In genomic region chr7:135734379-135734778, GRCm38 (mm10) we compare ENCODE assay signal across 25 mouse cellular contexts. TPM values are rescaled to one million over a fixed set of nuclear protein-coding genes. Genes with fewer than 3 reads are reported as not detected.
DNase-seq lines count a peak whose midpoint lies in the region; ATAC-seq and TF ChIP-seq lines count a peak whose summit lies in the region.
"Had no signal": no experiment of that assay in that cellular context is flagged by ENCODE, and none has a peak within 500 bp of the region (broad histone marks: within the 10 kb centered on the region; RNA-seq: fewer than 3 reads in every experiment).

No protein-coding gene starts in this region.

- no peaks in the 10 kb centered on the region for H3K9me3 ChIP-seq in midbrain, embryonic 11.5 days (ENCODE audit: control insufficient read depth, low read length)
- H3K9me3 ChIP-seq in midbrain, embryonic 14.5 days (ENCODE audit: control insufficient read depth, low read length): no peaks in the 10 kb centered on the region
- H3K9me3 ChIP-seq in embryonic facial prominence, embryonic 15.5 days (replicated peaks): no peaks in the 10 kb centered on the region
- no peaks in the 10 kb centered on the region for H3K9me3 ChIP-seq in stomach, embryonic 16.5 days (replicated peaks; ENCODE audit: control insufficient read depth, low read length)
- H3K9me3 ChIP-seq in hindbrain, embryonic 14.5 days (ENCODE audit: control insufficient read depth, low read length): no peaks in the 10 kb centered on the region
- H3K9me3 ChIP-seq: forebrain, embryonic 12.5 days; forebrain, embryonic 15.5 days; heart, embryonic 10.5 days; heart, embryonic 13.5 days; hindbrain, embryonic 12.5 days had no signal

- DNase-seq in heart, adult 11 months: peak; percentile 59
- DNase-seq in heart, postnatal 10 days: no peak
- peak; percentile 73 for DNase-seq in midbrain, embryonic 11.5 days (ENCODE audit: low spot score, missing footprints)
- DNase-seq in midbrain, embryonic 14.5 days: no peak
- no peak for DNase-seq in thymus, adult 2 months
- DNase-seq in hindbrain, embryonic 14.5 days (ENCODE audit: low spot score): no peak
- DNase-seq: adrenal gland, postnatal 10 days; adrenal gland, postnatal 36 days; B cell, adult 2 months; cerebellum, adult 2 months; cerebellum, adult 9-11 months; cerebellum, postnatal 25 days; gastrocnemius, postnatal 25 days; heart, adult 2 months had no signal

- WGBS in midbrain, embryonic 11.5 days: 85% methylated on average over 5 of the region's 5 CpGs
- 88% methylated on average over 5 of the region's 5 CpGs for WGBS in midbrain, embryonic 14.5 days
- WGBS in embryonic facial prominence, embryonic 15.5 days: 73% methylated on average over 5 of the region's 5 CpGs
- WGBS in stomach, embryonic 16.5 days: 87% methylated on average over 5 of the region's 5 CpGs
- whole genome bisulfite sequencing in thymus, adult 2 months: 91% methylated on average over 5 of the region's 5 CpGs
- 89% methylated on average over 5 of the region's 5 CpGs for WGBS in hindbrain, embryonic 14.5 days

- ATAC-seq in midbrain, embryonic 11.5 days (ENCODE audit: low FRiP score): no peak
- no peak for ATAC-seq in midbrain, embryonic 14.5 days (ENCODE audit: low FRiP score, low TSS enrichment)
- no peak for ATAC-seq in embryonic facial prominence, embryonic 15.5 days (ENCODE audit: insufficient number of reproducible peaks, low FRiP score, low TSS enrichment, low read depth)
- no peak for ATAC-seq in stomach, embryonic 16.5 days (ENCODE audit: insufficient read depth, low FRiP score)
- no peak for ATAC-seq in hindbrain, embryonic 14.5 days (ENCODE audit: low FRiP score)
- ATAC-seq: forebrain, embryonic 15.5 days; hindbrain, embryonic 16.5 days; Patski had no signal

- H3K27me3 ChIP-seq in midbrain, embryonic 11.5 days (ENCODE audit: control insufficient read depth, insufficient read depth, low read length): no peaks in the 10 kb centered on the region
- H3K27me3 ChIP-seq in midbrain, embryonic 14.5 days (ENCODE audit: control insufficient read depth, insufficient read depth, low read length): no peaks in the 10 kb centered on the region
- H3K27me3 ChIP-seq in embryonic facial prominence, embryonic 15.5 days: no peaks in the 10 kb centered on the region
- no peaks in the 10 kb centered on the region for H3K27me3 ChIP-seq in stomach, embryonic 16.5 days (ENCODE audit: control insufficient read depth, insufficient read depth, low read length)
- no peaks in the 10 kb centered on the region for H3K27me3 ChIP-seq in thymus, adult 2 months (ENCODE audit: control insufficient read depth, insufficient read depth, low read length)
- no peaks in the 10 kb centered on the region for H3K27me3 ChIP-seq in hindbrain, embryonic 14.5 days (ENCODE audit: control insufficient read depth, insufficient read depth, low read length)
- H3K27me3 ChIP-seq: forebrain, embryonic 12.5 days; forebrain, embryonic 15.5 days; hindbrain, embryonic 12.5 days; Patski had no signal

- no peak overlapping the region for H3K27ac ChIP-seq in midbrain, embryonic 11.5 days (ENCODE audit: low read depth, low read length)
- no peak overlapping the region for H3K27ac ChIP-seq in midbrain, embryonic 14.5 days (replicated peaks; ENCODE audit: low read depth, low read length)
- H3K27ac ChIP-seq in embryonic facial prominence, embryonic 15.5 days (replicated peaks): peak overlapping the region; percentile 82
- H3K27ac ChIP-seq in stomach, embryonic 16.5 days (ENCODE audit: low read length): peak overlapping the region; percentile 89
- H3K27ac ChIP-seq in thymus, adult 2 months (ENCODE audit: control insufficient read depth, insufficient read depth, low read length): no peak overlapping the region
- no peak overlapping the region for H3K27ac ChIP-seq in hindbrain, embryonic 14.5 days
- H3K27ac ChIP-seq: forebrain, embryonic 12.5 days; forebrain, embryonic 15.5 days; heart, adult 2 months; heart, embryonic 13.5 days; hindbrain, embryonic 12.5 days had no signal

- H3K9ac ChIP-seq in midbrain, embryonic 11.5 days (ENCODE audit: low read length): no peak overlapping the region
- no peak overlapping the region for H3K9ac ChIP-seq in midbrain, embryonic 14.5 days (replicated peaks; ENCODE audit: low read length)
- H3K9ac ChIP-seq in embryonic facial prominence, embryonic 15.5 days: no peak overlapping the region
- H3K9ac ChIP-seq in stomach, embryonic 16.5 days (ENCODE audit: low read length): no peak overlapping the region
- no peak overlapping the region for H3K9ac ChIP-seq in hindbrain, embryonic 14.5 days
- H3K9ac ChIP-seq: forebrain, embryonic 12.5 days; forebrain, embryonic 15.5 days; heart, embryonic 13.5 days; hindbrain, embryonic 12.5 days had no signal

- intact Hi-C loops in heart, postnatal 10 days (cut with DNase I): no loop called here

- H3K4me3 ChIP-seq in midbrain, embryonic 11.5 days (ENCODE audit: low read depth, low read length): no peak overlapping the region
- H3K4me3 ChIP-seq in midbrain, embryonic 14.5 days (replicated peaks; ENCODE audit: low read depth, low read length): no peak overlapping the region
- H3K4me3 ChIP-seq in embryonic facial prominence, embryonic 15.5 days (replicated peaks): no peak overlapping the region
- no peak overlapping the region for H3K4me3 ChIP-seq in stomach, embryonic 16.5 days (replicated peaks; ENCODE audit: low read length)
- no peak overlapping the region for H3K4me3 ChIP-seq in thymus, adult 2 months (ENCODE audit: control insufficient read depth, insufficient read depth, low read length)
- no peak overlapping the region for H3K4me3 ChIP-seq in hindbrain, embryonic 14.5 days (replicated peaks; ENCODE audit: low read length)
- H3K4me3 ChIP-seq: erythroblast, embryonic 14.5 days; forebrain, embryonic 12.5 days; forebrain, embryonic 15.5 days; heart, adult 2 months; heart, embryonic 10.5 days; heart, embryonic 13.5 days; hindbrain, embryonic 12.5 days had no signal

- TF ChIP-seq CTCF in thymus, adult 2 months (IDR thresholded peaks at IDR 0.05; ENCODE audit: borderline replicate concordance, control insufficient read depth, extremely low read depth, insufficient read depth, low read length, poor library complexity): no peak

- H3K4me2 ChIP-seq in midbrain, embryonic 11.5 days: no peak overlapping the region
- H3K4me2 ChIP-seq in midbrain, embryonic 14.5 days (ENCODE audit: low read length): no peak overlapping the region
- no peak overlapping the region for H3K4me2 ChIP-seq in embryonic facial prominence, embryonic 15.5 days (replicated peaks)
- H3K4me2 ChIP-seq in stomach, embryonic 16.5 days (ENCODE audit: low read depth, low read length): no peak overlapping the region
- H3K4me2 ChIP-seq in hindbrain, embryonic 14.5 days (replicated peaks): no peak overlapping the region
- H3K4me2 ChIP-seq: forebrain, embryonic 12.5 days; forebrain, embryonic 15.5 days; heart, embryonic 13.5 days; hindbrain, embryonic 12.5 days had no signal

- no peak for TF ChIP-seq POLR2A in thymus, adult 2 months (IDR thresholded peaks at IDR 0.05; ENCODE audit: control insufficient read depth, extremely low read depth, insufficient read depth, low read length, poor library complexity)

- H3K4me1 ChIP-seq in midbrain, embryonic 11.5 days (ENCODE audit: control insufficient read depth, insufficient read depth, low read length): no peaks in the 10 kb centered on the region
- H3K4me1 ChIP-seq in midbrain, embryonic 14.5 days (ENCODE audit: control insufficient read depth, insufficient read depth, low read length): no peaks in the 10 kb centered on the region
- peaks cover 11% of the 10 kb centered on the region for H3K4me1 ChIP-seq in embryonic facial prominence, embryonic 15.5 days
- H3K4me1 ChIP-seq in stomach, embryonic 16.5 days (ENCODE audit: control insufficient read depth, insufficient read depth, low read length): peaks cover 7% of the 10 kb centered on the region
- H3K4me1 ChIP-seq in thymus, adult 2 months (replicated peaks; ENCODE audit: control insufficient read depth, insufficient read depth, low read length): no peaks in the 10 kb centered on the region
- H3K4me1 ChIP-seq in hindbrain, embryonic 14.5 days (replicated peaks; ENCODE audit: control insufficient read depth, insufficient read depth, low read length): no peaks in the 10 kb centered on the region

- no peaks in the 10 kb centered on the region for H3K36me3 ChIP-seq in midbrain, embryonic 11.5 days (ENCODE audit: control insufficient read depth, insufficient read depth, low read length)
- no peaks in the 10 kb centered on the region for H3K36me3 ChIP-seq in midbrain, embryonic 14.5 days (ENCODE audit: control insufficient read depth, insufficient read depth, low read length)
- no peaks in the 10 kb centered on the region for H3K36me3 ChIP-seq in embryonic facial prominence, embryonic 15.5 days
- no peaks in the 10 kb centered on the region for H3K36me3 ChIP-seq in stomach, embryonic 16.5 days (ENCODE audit: control insufficient read depth, insufficient read depth, low read length)
- H3K36me3 ChIP-seq in thymus, adult 2 months (ENCODE audit: control insufficient read depth, insufficient read depth, low read length): no peaks in the 10 kb centered on the region
- H3K36me3 ChIP-seq in hindbrain, embryonic 14.5 days (replicated peaks; ENCODE audit: control insufficient read depth, insufficient read depth): no peaks in the 10 kb centered on the region
- H3K36me3 ChIP-seq: forebrain, embryonic 12.5 days; forebrain, embryonic 15.5 days; G1E; heart, embryonic 10.5 days; heart, embryonic 13.5 days; hindbrain, embryonic 12.5 days had no signal

RNA-seq across cellular contexts. Expression of gene Mki67, which starts 18.2 kb away (rescaled TPM):
- 10 to 100 TPM; 33.3 to 39.2 TPM for total RNA-seq in heart, postnatal 10 days (2021)
- polyA plus RNA-seq in midbrain, embryonic 11.5 days (2014; fragmentation: Nextera tagmentation; extraction: Ambion mirVana): 62.2 and 64.4 TPM in 2 replicates
- polyA plus RNA-seq in midbrain, embryonic 14.5 days (2014; fragmentation: Nextera tagmentation; extraction: Ambion mirVana): 6.4 and 12.5 TPM in 2 replicates
- polyA plus RNA-seq in embryonic facial prominence, embryonic 15.5 days (2015; fragmentation: Nextera tagmentation; extraction: Ambion mirVana): 29.2 and 35.5 TPM in 2 replicates
- 27.7 and 34.4 TPM in 2 replicates for polyA plus RNA-seq in stomach, embryonic 16.5 days (2015; fragmentation: Nextera tagmentation; extraction: Ambion mirVana)
- polyA plus RNA-seq in thymus, adult 2 months (2012; rRNA removed): 19.1 and 29.7 TPM in 2 replicates
- polyA plus RNA-seq in hindbrain, embryonic 14.5 days (2014; fragmentation: Nextera tagmentation; extraction: Ambion mirVana): 7.2 and 9.4 TPM in 2 replicates

Comparison
In these comparisons a context has a peak if more than half of its experiments do, and no peak if none do; other contexts are left out.
1. DNase-seq: peak in heart, adult 11 months (single experiment) and midbrain, embryonic 11.5 days (single experiment); none in heart, postnatal 10 days (0 of 2), midbrain, embryonic 14.5 days (single experiment), thymus, adult 2 months (single experiment) and hindbrain, embryonic 14.5 days (single experiment).
2. H3K27ac ChIP-seq: peak in embryonic facial prominence, embryonic 15.5 days (single experiment) and stomach, embryonic 16.5 days (single experiment); none in midbrain, embryonic 11.5 days (single experiment), midbrain, embryonic 14.5 days (single experiment), thymus, adult 2 months (single experiment) and hindbrain, embryonic 14.5 days (single experiment).